Mouse (Mus musculus) thymus, adult 18-20 months (tissue): ENCODE measurements around the gene Lamtor2.

Experiments
- DNase-seq, 2 experiments: peaks; one replicate each; pipeline ENCODE4 v3.0.0; 2022; ENCODE audit warnings: mixed read lengths in 2 of 2

Gene Lamtor2

GRCm38 (mm10) chr3:88541622-88542401 is 11.1 kb downstream of the Lamtor2 start:
- DNase-seq, result no peak

- DNase-seq, result no peak
These were observed 12.8 kb downstream of the Lamtor2 start for GRCm38 (mm10) chr3:88540085-88540484.

GRCm38 (mm10) chr3:88539397-88539796 is 13.5 kb downstream of the Lamtor2 start:
- DNase-seq, result no peak

- DNase-seq, result no peak
These were observed 14.4 kb downstream of the Lamtor2 start for GRCm38 (mm10) chr3:88538271-88539145.

GRCm38 (mm10) chr3:88537146-88537545 is 15.7 kb downstream of the Lamtor2 start:
- DNase-seq, result no peak

GRCm38 (mm10) chr3:88536103-88536930 is 16.6 kb downstream of the Lamtor2 start:
- no peak for DNase-seq

GRCm38 (mm10) chr3:88535527-88535926 is 17.3 kb downstream of the Lamtor2 start:
- no peak for DNase-seq

GRCm38 (mm10) chr3:88535005-88535404 is 17.9 kb downstream of the Lamtor2 start:
- DNase-seq, result no peak

GRCm38 (mm10) chr3:88533706-88534105 is 19.2 kb downstream of the Lamtor2 start:
- no peak for DNase-seq

GRCm38 (mm10) chr3:88532689-88533511 is 20.0 kb downstream of the Lamtor2 start:
- peak in 1 of 2 experiments; percentile 50 for DNase-seq

- DNase-seq, result no peak
These were observed 20.6 kb downstream of the Lamtor2 start, which contains the start of gene Mex3a for GRCm38 (mm10) chr3:88532299-88532674. TSS of gene Mex3a (plus strand) at chr3:88532395.

- DNase-seq, result peak; percentile 94 to 95
These were observed 21.3 kb downstream of the Lamtor2 start for GRCm38 (mm10) chr3:88531348-88532298.

GRCm38 (mm10) chr3:88530082-88530864 is 22.6 kb downstream of the Lamtor2 start:
- no peak for DNase-seq

GRCm38 (mm10) chr3:88529204-88530000 is 23.5 kb downstream of the Lamtor2 start:
- DNase-seq, result no peak

GRCm38 (mm10) chr3:88528646-88529045 is 24.2 kb downstream of the Lamtor2 start:
- DNase-seq, result no peak

GRCm38 (mm10) chr3:88527565-88527964 is 25.3 kb downstream of the Lamtor2 start:
- DNase-seq, result no peak

- DNase-seq, result peak; percentile 62 to 63
These were observed 26.4 kb downstream of the Lamtor2 start for GRCm38 (mm10) chr3:88526157-88527131.

GRCm38 (mm10) chr3:88525021-88525420 is 27.9 kb downstream of the Lamtor2 start:
- no peak for DNase-seq
